Mouse (Mus musculus) neural tube, embryonic 13.5 days (tissue): ENCODE results near the gene Chrnb1. TPM values are rescaled to one million over a fixed set of nuclear protein-coding genes. Genes with fewer than 3 reads are reported as not detected.

ENCODE experiments used
- ATAC-seq: fragments of 200-750 bp; cut with Nextera tagmentation; 2 replicates; pipeline ENCODE4 v1.8.0; 2017; ENCODE audit warnings: low read depth, mild to moderate bottlenecking, moderate TSS enrichment, moderate library complexity
- H3K27ac ChIP-seq: fragments of 300-500 bp; sonication (generic); replicated peaks from 2 replicates; pipeline ENCODE4 v1.5.1; 2015; ENCODE audit warnings: moderate library complexity, mild to moderate bottlenecking, inconsistent platforms
- H3K27me3 ChIP-seq: fragments of 300-500 bp; sonication (generic); 2 replicates; pipeline ENCODE4 v1.6.1; 2015; ENCODE audit warnings: mild to moderate bottlenecking, inconsistent platforms
- H3K36me3 ChIP-seq: fragments of 300-500 bp; sonication (generic); 2 replicates; pipeline ENCODE4 v1.6.1; 2015; ENCODE audit warnings: mild to moderate bottlenecking, inconsistent platforms
- H3K4me1 ChIP-seq: fragments of 300-500 bp; sonication (generic); replicated peaks from 2 replicates; pipeline ENCODE4 v1.6.1; 2015; ENCODE audit warnings: inconsistent platforms
- H3K4me2 ChIP-seq: fragments of 300-500 bp; sonication (generic); 2 replicates; pipeline ENCODE4 v1.6.1; 2015; ENCODE audit warnings: inconsistent platforms, mild to moderate bottlenecking, moderate library complexity
- H3K4me3 ChIP-seq: fragments of 300-500 bp; sonication (generic); 2 replicates; pipeline ENCODE4 v1.5.1; 2015; ENCODE audit warnings: mild to moderate bottlenecking, inconsistent platforms
- H3K9ac ChIP-seq: fragments of 300-500 bp; sonication (generic); 2 replicates; pipeline ENCODE4 v1.6.1; 2015; ENCODE audit warnings: moderate library complexity, mild to moderate bottlenecking, inconsistent platforms
- H3K9me3 ChIP-seq: fragments of 300-500 bp; sonication (generic); 2 replicates; pipeline ENCODE4 v1.6.1; 2016; ENCODE audit warnings: inconsistent platforms
- whole genome bisulfite sequencing: fragments of 180-500 bp; shearing (Covaris S2); methylation state at CpG from one replicate; pipeline ENCODE4 v1.1.7; 2015; 5-methylcytosine and 5-hydroxymethylcytosine counted together
- polyA plus RNA-seq: library from polyadenylated mRNA; unstranded; fragments of >200 nt; fragmentation: Nextera tagmentation; extraction: Ambion mirVana; gene quantifications from 2 replicates; pipeline ENCODE4 v1.2.1, GENCODE M21; 2015

Chrnb1 gene
- 2.4 and 4.5 TPM in 2 replicates for polyA plus RNA-seq

GRCm38 (mm10) chr11:69795168-69795982, at the start of gene Chrnb1:
Chrnb1 (minus strand) TSS chr11:69795943.
- Histone ChIP-seq H3K27ac (0 out of 2 replicates have a peak within 1 kb of the TSS, but pooled peaks have one; percentile 14), H3K4me2 (peak within 1 kb of the TSS; percentile 67), H3K27me3 (peaks cover 51% of the 10 kb centered on the region), H3K4me1 (peaks cover 35% of the 10 kb centered on the region), H3K36me3 (0 out of 2 replicates have a peak, but pooled peaks cover 4% of the 10 kb centered on the region), H3K9ac (peak within 1 kb of the TSS; percentile 51), H3K9me3 (no peaks in the 10 kb centered on the region), H3K4me3 (peak within 1 kb of the TSS; percentile 42)
- 2% methylated on average over 52 of the region's 52 CpGs for WGBS
- ATAC-seq = peak; percentile 89

GRCm38 (mm10) chr11:69838714-69839104, 43.0 kb upstream of the Chrnb1 start:
- Histone ChIP-seq H3K9ac (peak overlapping the region; percentile 71), H3K36me3 (peaks cover under 1% of the 10 kb centered on the region), H3K27me3 (no peaks in the 10 kb centered on the region), H3K4me3 (peak overlapping the region; percentile 93), H3K27ac (peak overlapping the region; percentile 98), H3K9me3 (no peaks in the 10 kb centered on the region), H3K4me2 (peak overlapping the region; percentile 99), H3K4me1 (peaks cover 34% of the 10 kb centered on the region)
- 0 out of 2 replicates have a peak, but pooled peaks have one; percentile 2 for ATAC-seq
- WGBS = 2% methylated on average over 7 of the region's 7 CpGs

- peak within 1 kb of the TSS; percentile 98 for H3K27ac ChIP-seq
- ATAC-seq = peak; percentile 92
- H3K9me3 ChIP-seq = no peaks in the 10 kb centered on the region
- H3K36me3 ChIP-seq = peaks cover 7% of the 10 kb centered on the region
- H3K27me3 ChIP-seq = no peaks in the 10 kb centered on the region
- WGBS = under 1% methylated on average over 34 of the region's 34 CpGs
- H3K9ac ChIP-seq = peak within 1 kb of the TSS; percentile 97
- H3K4me3 ChIP-seq = peak within 1 kb of the TSS; percentile 93
- peak within 1 kb of the TSS; percentile 99 for H3K4me2 ChIP-seq
- peaks cover 39% of the 10 kb centered on the region for H3K4me1 ChIP-seq
These were observed 42.4 kb upstream of the Chrnb1 start, which contains the start of gene Tmem256 for GRCm38 (mm10) chr11:69837952-69838713. Tmem256 (plus strand) TSS chr11:69838514.

GRCm38 (mm10) chr11:69837604-69837951, 41.8 kb upstream of the Chrnb1 start, which contains the start of gene Nlgn2:
Nlgn2 (minus strand) TSS chr11:69837784.
- H3K4me2 ChIP-seq = peak within 1 kb of the TSS; percentile 99
- no peaks in the 10 kb centered on the region for H3K27me3 ChIP-seq
- H3K27ac ChIP-seq = peak within 1 kb of the TSS; percentile 98
- 0% methylated on average over 32 of the region's 32 CpGs for WGBS
- ATAC-seq = peak; percentile 75
- H3K9ac ChIP-seq = peak within 1 kb of the TSS; percentile 97
- peak within 1 kb of the TSS; percentile 93 for H3K4me3 ChIP-seq
- H3K36me3 ChIP-seq = peaks cover 12% of the 10 kb centered on the region
- peaks cover 40% of the 10 kb centered on the region for H3K4me1 ChIP-seq
- no peaks in the 10 kb centered on the region for H3K9me3 ChIP-seq

GRCm38 (mm10) chr11:69836703-69837576, 41.2 kb upstream of the Chrnb1 start:
- peak; percentile 4; the same call in 1 of the 2 replicates for ATAC-seq
- Histone ChIP-seq H3K27ac (peak overlapping the region; percentile 98), H3K9me3 (no peaks in the 10 kb centered on the region), H3K4me1 (peaks cover 40% of the 10 kb centered on the region), H3K4me3 (peak overlapping the region; percentile 93), H3K27me3 (no peaks in the 10 kb centered on the region), H3K36me3 (peaks cover 19% of the 10 kb centered on the region), H3K9ac (peak overlapping the region; percentile 97), H3K4me2 (peak overlapping the region; percentile 99)
- WGBS = 1% methylated on average over 51 of the region's 52 CpGs

- Histone ChIP-seq H3K4me2 (peak overlapping the region; percentile 99), H3K4me1 (peaks cover 45% of the 10 kb centered on the region)
These were observed 40.2 kb upstream of the Chrnb1 start for GRCm38 (mm10) chr11:69835966-69836335.

GRCm38 (mm10) chr11:69835326-69835965, 39.7 kb upstream of the Chrnb1 start:
- peaks cover 32% of the 10 kb centered on the region for H3K36me3 ChIP-seq
- no peak for ATAC-seq
- no peaks in the 10 kb centered on the region for H3K9me3 ChIP-seq
- peaks cover 46% of the 10 kb centered on the region for H3K4me1 ChIP-seq
- H3K4me3 ChIP-seq = peak overlapping the region; percentile 93
- 0% methylated on average over 9 of the region's 9 CpGs for WGBS
- H3K4me2 ChIP-seq = peak overlapping the region; percentile 99
- peak overlapping the region; percentile 98 for H3K27ac ChIP-seq
- peak overlapping the region; percentile 97 for H3K9ac ChIP-seq
- no peaks in the 10 kb centered on the region for H3K27me3 ChIP-seq

More at GRCm38 (mm10) chr11:69835966-69836335, 40.2 kb upstream of the Chrnb1 start:
- H3K27me3 ChIP-seq = no peaks in the 10 kb centered on the region
- H3K27ac ChIP-seq = peak overlapping the region; percentile 98
- H3K36me3 ChIP-seq = peaks cover 27% of the 10 kb centered on the region
- ATAC-seq = no peak
- 0% methylated on average over 4 of the region's 4 CpGs for WGBS
- H3K9ac ChIP-seq = peak overlapping the region; percentile 97
- peak overlapping the region; percentile 93 for H3K4me3 ChIP-seq
- H3K9me3 ChIP-seq = no peaks in the 10 kb centered on the region

GRCm38 (mm10) chr11:69834001-69834549, 38.3 kb upstream of the Chrnb1 start:
- Histone ChIP-seq H3K4me3 (peak overlapping the region; percentile 93), H3K4me1 (peaks cover 46% of the 10 kb centered on the region), H3K27ac (peak overlapping the region; percentile 98), H3K9ac (peak overlapping the region; percentile 97), H3K4me2 (peak overlapping the region; percentile 99), H3K27me3 (no peaks in the 10 kb centered on the region), H3K36me3 (peaks cover 41% of the 10 kb centered on the region), H3K9me3 (no peaks in the 10 kb centered on the region)
- no peak for ATAC-seq
- WGBS = 5% methylated on average over 45 of the region's 48 CpGs

- Histone ChIP-seq H3K9me3 (no peaks in the 10 kb centered on the region), H3K27me3 (no peaks in the 10 kb centered on the region), H3K9ac (peak overlapping the region; percentile 97), H3K27ac (peak overlapping the region; percentile 98; the same call in 1 of the 2 replicates), H3K4me2 (peak overlapping the region; percentile 99), H3K4me1 (peaks cover 47% of the 10 kb centered on the region), H3K36me3 (peaks cover 46% of the 10 kb centered on the region), H3K4me3 (peak overlapping the region; percentile 93)
- no peak for ATAC-seq
- 50% methylated on average over 8 of the region's 8 CpGs for WGBS
These were observed 37.8 kb upstream of the Chrnb1 start for GRCm38 (mm10) chr11:69833554-69833953.

- ATAC-seq = no peak
- Histone ChIP-seq H3K4me3 (no peak overlapping the region), H3K27me3 (no peaks in the 10 kb centered on the region), H3K4me1 (peaks cover 24% of the 10 kb centered on the region), H3K9me3 (no peaks in the 10 kb centered on the region), H3K36me3 (peaks cover 93% of the 10 kb centered on the region), H3K9ac (no peak overlapping the region), H3K4me2 (no peak overlapping the region), H3K27ac (no peak overlapping the region)
- WGBS = 55% methylated on average over 5 of the region's 5 CpGs
These were observed 33.1 kb upstream of the Chrnb1 start for GRCm38 (mm10) chr11:69828832-69829231.
